Mouse (Mus musculus) layer of hippocampus, postnatal 14 days (tissue): ENCODE data around the gene Cyp2c23. TPM values are rescaled to one million over a fixed set of nuclear protein-coding genes. Genes with fewer than 3 reads are reported as not detected.

Source experiments
- DNase-seq, 2 experiments: peaks; one replicate each; pipeline ENCODE4 v3.0.0; 2021 to 2022; ENCODE audit warnings: low spot score in 2 of 2, mixed read lengths in 1 of 2
- long read RNA-seq, 2 experiments: library from polyadenylated mRNA; stranded (forward); transcript quantifications; one replicate each; pipeline ENCODE4 v2.0.0; 2021
- total RNA-seq, 2 experiments: library from RNA; stranded (reverse); gene quantifications; 2 replicates each; pipeline ENCODE4 v1.2.3; 2021

Gene Cyp2c23
- total RNA-seq: under 1 TPM; 0.16 to 0.19 TPM
- long read RNA-seq, experiment 1: 0 reads
- long read RNA-seq, experiment 2: 0 reads

DNA sequence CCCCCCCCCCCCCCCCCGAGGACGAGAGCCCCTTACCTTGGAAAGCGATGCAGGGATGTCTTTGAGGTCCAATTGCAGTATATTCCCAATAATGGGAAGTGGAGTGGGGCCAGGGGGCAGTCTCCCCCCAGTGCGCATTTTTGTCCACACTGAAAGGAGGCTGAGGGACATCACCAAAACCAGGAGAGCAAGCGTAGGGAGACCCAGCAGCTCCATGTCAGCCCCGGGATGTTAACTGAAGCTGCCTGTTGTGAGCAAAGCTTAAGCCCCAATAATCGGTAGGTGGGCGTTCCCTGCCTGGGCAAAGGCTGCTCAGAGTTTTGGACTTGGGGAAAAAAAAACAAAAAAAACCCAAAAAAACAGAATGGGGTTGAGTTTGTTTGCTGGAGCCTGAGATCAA is at the start of gene Cyp2c23:
Cyp2c23 (minus strand) TSS at position 237 of the 400 bp plus-strand sequence.
- DNase-seq: no peak

- no peak for DNase-seq
Measured at GRCm38 (mm10) chr19:44077024-44077423, 48.0 kb upstream of the Cyp2c23 start.

GRCm38 (mm10) chr19:44076457-44076856 is 47.4 kb upstream of the Cyp2c23 start:
- no peak for DNase-seq

- no peak for DNase-seq
Measured at GRCm38 (mm10) chr19:44074986-44075385, 46.0 kb upstream of the Cyp2c23 start.

DNA sequence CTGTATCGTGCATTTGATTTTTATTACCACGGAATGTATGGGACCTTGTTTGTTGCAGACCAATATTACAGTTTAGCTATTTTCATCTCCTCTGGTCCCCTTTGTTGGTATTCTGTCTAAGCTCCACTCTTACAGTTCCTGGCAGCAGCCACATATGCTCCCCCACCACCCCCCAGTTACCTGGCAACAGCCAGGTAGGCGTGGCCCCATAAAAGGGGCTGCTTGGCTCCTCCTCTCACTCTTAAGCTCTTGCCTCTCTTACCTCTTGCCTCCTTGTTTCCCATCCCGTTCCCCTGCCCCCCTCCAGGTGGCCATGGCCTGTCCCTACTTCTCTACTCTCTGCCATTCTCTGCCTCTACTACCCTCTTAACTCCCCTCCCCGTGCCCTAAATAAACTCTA is 42.2 kb upstream of the Cyp2c23 start:
- no peak for DNase-seq

DNA sequence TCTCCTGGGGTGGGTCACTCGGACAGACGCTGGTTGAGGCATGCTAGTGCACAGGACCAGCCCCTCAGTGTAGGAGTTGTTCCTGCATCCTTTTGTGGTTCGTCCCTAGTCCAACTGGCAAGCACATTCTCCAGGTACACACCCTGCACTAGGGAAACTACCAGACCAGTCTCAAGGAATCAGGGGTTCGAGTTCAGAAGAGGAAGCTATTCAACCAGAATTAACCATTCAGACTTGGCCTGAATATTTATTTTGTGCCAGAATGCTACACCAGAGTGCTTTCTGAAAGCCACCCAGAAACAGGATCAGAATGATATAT is 40.9 kb upstream of the Cyp2c23 start:
- no peak for DNase-seq

DNA sequence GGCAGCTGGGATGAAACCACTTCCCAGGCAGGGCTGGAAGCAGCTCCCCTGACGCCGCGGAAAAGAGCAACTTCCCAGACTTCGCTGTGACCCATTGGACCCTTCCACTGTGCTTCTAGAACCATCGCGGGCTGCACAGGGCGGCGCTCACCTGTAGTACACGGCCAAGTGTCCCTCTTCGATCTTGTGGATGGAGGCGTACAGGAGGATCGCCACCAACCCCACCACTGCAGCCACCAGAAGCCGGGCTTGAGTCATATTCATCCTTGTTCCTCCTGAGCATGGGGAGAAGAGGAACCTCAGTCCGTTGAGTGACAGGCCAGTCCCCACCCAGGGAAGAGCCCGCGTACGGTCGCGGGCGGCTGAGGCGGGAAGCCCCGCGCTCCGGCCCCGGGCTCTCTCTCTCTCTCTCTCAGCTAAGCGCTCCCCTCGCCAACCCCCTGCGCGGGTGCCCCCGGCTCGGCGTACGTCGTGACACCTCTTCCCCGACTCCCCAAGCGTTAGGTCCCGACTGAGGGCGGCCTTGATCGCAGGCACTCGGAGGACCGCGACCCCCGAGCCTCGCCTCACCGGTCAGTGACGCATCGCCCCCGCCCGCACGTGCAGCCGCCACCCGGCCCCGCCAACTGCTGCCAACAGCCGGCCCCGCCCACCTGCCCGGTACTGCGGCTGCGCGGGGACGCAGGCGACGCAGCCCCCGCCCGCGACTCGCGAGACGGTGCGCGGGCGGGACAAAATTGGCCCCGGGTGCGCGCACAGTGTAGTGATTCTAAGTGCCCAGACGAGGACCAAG is 40.3 kb upstream of the Cyp2c23 start, which contains the start of gene Erlin1:
Erlin1 (minus strand) TSS at position 665 of the 793 bp plus-strand sequence.
- DNase-seq: peak; percentile 87

DNA sequence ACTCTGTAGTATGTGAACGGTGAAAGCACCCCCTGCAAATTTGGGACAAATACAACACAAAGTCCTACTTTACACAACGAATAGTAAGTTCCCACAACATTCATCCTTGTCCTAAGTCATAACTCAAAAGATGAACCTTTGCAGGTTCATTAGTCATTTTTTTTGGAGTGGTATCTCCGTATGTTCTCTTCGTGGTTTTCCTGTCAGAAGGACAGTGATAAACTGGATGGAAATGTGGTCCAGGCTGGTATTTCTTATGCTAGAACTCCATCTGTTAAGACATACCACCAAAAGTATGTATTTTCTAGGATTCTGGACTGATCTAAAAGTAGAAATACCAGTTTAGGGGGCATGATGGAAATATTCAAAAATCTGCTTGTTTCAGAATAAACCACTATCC is 39.2 kb upstream of the Cyp2c23 start:
- DNase-seq: no peak

GRCm38 (mm10) chr19:44067323-44068049 is 38.5 kb upstream of the Cyp2c23 start:
- no peak for DNase-seq

DNA sequence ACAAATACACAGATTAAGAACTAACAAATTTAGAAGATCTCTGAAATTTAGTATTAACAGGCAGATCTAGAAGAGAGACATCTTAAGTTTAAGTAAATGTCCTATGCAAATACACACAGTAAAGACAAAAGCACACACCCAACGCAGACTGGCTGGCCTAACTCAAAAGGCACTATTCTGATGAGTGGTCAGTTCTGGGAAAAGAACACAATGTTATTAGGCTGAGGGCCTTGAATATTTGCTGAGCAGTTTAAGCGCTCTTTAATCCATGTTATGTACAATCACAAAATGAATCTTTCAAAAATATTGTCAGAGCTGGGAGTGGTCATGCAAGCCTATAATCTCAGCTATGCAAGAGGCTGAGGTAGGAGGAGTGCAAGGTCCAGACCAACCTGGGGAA is 35.7 kb upstream of the Cyp2c23 start:
- no peak for DNase-seq

- no peak for DNase-seq
Measured at GRCm38 (mm10) chr19:44063773-44064172, 34.8 kb upstream of the Cyp2c23 start.

GRCm38 (mm10) chr19:44060226-44060625 is 31.2 kb upstream of the Cyp2c23 start:
- no peak for DNase-seq

GRCm38 (mm10) chr19:44055173-44055826 is 26.3 kb upstream of the Cyp2c23 start:
- no peak for DNase-seq

- no peak for DNase-seq
Measured at GRCm38 (mm10) chr19:44050388-44050787, 21.4 kb upstream of the Cyp2c23 start.

GRCm38 (mm10) chr19:44049282-44049681 is 20.3 kb upstream of the Cyp2c23 start:
- no peak for DNase-seq

DNA sequence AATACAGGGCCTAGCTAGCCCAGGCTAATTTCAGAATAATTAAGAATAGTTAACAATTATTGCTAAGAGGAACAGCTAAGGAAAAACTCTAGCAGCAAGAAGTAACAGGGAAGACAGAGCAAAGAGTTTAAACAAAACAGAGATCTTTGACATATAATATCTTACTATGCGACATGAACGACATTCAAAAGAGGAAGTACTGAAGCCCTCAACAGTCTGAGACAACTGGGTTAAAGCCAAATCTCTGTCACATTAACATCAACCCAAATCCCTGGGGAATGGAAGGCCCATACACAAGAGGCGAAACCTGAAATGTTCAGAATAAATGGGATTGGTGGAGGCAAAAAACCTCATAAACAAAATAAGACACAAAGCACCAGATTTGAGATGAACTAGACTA is 16.8 kb upstream of the Cyp2c23 start:
- DNase-seq: no peak

- no peak for DNase-seq
Measured at GRCm38 (mm10) chr19:44042121-44042520, 13.1 kb upstream of the Cyp2c23 start.

DNA sequence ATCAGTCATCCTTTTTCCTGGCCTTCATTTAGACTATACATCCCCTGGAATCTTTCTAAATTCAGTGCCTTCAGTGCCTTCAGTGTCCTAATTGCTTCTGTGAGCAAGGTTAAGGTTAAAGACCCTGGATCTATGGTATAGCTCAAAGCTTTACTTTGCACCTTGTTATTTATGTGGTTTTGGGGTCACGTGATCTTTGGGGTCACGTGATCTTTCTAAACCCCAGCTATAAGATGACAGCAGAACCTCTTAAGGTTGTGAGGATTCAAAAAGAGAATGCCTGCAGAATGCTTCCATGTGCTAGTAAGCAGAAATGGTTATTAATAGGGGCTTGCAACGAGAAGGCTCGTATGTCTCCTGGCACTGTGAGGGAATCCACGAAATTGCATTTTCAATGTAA is 4.4 kb upstream of the Cyp2c23 start:
- no peak for DNase-seq

DNA sequence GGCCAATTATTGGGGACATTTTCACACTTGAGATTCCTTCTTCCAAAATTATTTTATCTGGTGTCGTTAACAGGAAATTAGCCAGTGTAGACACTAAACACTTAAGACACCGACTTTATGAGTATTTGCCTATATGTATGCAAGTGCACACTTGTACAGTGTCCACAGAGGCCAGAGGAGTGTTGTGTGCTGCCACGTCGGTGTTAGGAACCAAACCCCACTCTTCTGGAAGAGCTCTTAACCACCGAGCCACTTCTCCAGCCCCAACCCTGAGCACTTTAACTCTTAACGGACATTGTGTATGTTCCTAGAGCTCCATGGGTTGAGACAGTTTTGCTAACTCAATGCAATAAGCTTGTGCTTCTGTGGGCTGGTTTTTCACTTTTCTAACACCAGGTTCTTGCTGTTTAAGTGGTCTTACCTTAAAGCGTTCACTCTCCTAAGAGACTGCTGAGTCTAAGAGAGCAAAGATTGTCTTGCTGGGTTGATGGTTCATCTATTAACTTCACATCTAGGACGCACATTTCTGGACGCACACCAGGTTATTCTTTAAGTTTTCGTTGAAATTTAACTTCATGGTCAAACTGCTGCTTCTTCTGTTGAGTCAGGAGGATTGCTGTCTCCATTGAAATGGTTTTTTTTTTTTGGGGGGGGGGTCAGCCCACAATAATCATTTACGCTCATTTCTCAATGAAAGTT is 3.2 kb upstream of the Cyp2c23 start:
- DNase-seq: no peak

- no peak for DNase-seq
Measured at GRCm38 (mm10) chr19:44030024-44030423, 1.0 kb upstream of the Cyp2c23 start.

DNA sequence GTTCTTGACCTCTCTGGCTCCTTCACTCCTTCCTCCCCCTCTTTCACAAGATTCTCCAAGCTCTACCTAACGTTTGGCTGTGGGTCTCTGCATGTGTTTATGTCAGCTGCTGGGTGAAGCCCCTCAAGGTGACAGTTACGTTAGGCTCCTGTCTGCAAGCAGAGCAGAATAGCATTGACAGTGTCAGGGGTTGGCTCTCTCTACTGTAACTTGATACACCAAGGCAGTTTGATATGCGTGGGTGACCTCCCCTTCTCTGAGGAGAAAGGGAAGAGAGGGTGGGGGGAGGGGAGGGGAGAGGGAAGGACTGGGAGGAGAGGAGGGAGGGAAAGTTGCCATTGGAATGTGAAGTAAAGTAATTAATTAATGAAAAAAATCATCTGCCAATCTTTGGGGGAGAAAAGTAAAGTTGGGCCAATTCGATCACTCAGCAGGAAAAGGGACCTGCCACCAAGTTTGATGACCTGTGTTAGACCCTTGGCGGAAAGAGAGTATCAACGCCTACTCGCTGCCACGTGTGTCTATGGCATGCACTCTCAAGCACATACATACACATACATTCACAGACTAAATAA is 2.0 kb downstream of the Cyp2c23 start:
- no peak for DNase-seq
